Mouse (Mus musculus): ENCODE results near the gene 4930596D02Rik.

DNA sequence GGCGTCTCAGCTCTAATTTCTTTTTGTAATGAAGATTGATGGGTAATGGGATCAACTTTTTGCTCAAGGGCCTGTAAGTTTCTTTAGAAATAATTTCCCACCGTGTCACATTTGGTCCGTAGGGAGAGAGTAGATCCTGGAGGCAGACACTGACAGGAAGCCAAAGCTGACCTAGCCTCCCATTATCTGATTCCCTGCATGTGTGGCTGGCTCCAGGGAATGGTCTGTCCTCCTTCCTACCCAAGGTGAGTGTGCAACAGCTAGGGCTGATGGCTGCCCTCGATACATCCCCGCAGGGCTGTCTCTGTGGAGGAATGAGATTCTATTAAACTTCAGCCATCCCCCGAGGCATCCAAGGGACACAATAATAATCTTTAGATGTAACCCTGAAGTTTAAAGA is 33.5 kb upstream of the 4930596D02Rik start:
- TF ChIP-seq POLR2A (IDR thresholded peaks at IDR 0.05; ENCODE audit: control insufficient read depth, extremely low read depth, insufficient read depth, low read length, poor library complexity) (no peak), CTCF (IDR thresholded peaks at IDR 0.05; ENCODE audit: borderline replicate concordance, control insufficient read depth, extremely low read depth, insufficient read depth, low read length, poor library complexity) (no peak)
